Mouse (Mus musculus) layer of hippocampus, postnatal 14 days (tissue): ENCODE data around the gene Cabs1. TPM values are rescaled to one million over a fixed set of nuclear protein-coding genes. Genes with fewer than 3 reads are reported as not detected.

Experiments
- DNase-seq, 2 experiments: peaks; one replicate each; pipeline ENCODE4 v3.0.0; 2021 to 2022; ENCODE audit warnings: low spot score in 2 of 2, mixed read lengths in 1 of 2
- long read RNA-seq, 2 experiments: library from polyadenylated mRNA; stranded (forward); transcript quantifications; one replicate each; pipeline ENCODE4 v2.0.0; 2021
- total RNA-seq, 2 experiments: library from RNA; stranded (reverse); gene quantifications; 2 replicates each; pipeline ENCODE4 v1.2.3; 2021

The Cabs1 gene
- not detected for total RNA-seq
- long read RNA-seq, experiment 1 = 0 reads
- long read RNA-seq, experiment 2 = 0 reads

- DNase-seq = no peak
These were observed at the start of gene Cabs1 for GRCm38 (mm10) chr5:87979139-87979538. Cabs1 (plus strand) TSS chr5:87979439.

DNA sequence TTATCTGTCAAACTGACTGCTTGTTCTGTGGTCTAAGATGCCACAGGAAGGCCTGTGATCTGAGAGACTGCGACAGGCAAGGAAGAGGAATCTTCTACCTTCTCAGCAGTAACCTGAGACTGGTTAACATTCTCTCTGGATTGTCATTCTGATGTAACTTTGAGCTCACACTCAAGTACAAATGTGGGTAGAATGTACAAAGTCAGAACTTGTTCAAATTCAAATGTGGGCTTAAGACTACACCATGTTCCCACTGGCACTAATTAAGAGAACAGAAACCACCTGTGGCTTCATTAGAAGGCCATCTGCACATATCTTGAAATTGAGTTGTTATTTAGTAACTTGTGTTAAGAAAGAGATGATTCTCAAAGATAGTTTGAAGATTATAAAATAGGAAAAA, 47.6 kb upstream of the Cabs1 start:
- peak in 1 of 2 experiments; percentile 8 for DNase-seq

- DNase-seq = peak in 1 of 2 experiments; percentile 37
These were observed 38.5 kb upstream of the Cabs1 start for GRCm38 (mm10) chr5:87940752-87941151.

GRCm38 (mm10) chr5:87942515-87942914, 36.7 kb upstream of the Cabs1 start:
- no peak for DNase-seq

- no peak for DNase-seq
These were observed 27.4 kb upstream of the Cabs1 start for GRCm38 (mm10) chr5:87951836-87952235.

DNA sequence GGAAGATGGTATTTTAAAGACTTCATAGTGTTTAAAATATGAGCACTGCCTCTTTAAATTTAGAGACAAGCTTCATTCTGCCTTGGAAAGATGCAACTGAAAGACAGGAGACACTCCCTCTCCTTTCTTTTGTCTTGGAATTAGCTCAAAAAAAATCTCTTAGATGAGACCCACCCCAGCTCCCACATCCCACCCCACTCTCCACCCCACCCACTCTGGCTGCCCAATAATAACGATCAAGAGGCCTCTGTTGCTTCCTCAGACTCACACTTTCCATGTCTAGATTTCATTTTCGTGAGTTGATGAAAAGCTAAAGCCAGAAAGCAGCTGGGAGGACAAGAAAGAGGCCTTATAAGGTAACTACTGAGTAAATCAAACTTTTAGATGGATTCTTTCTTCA, 10.0 kb upstream of the Cabs1 start, which contains the start of the genes 2310003L06Rik and Gm28434:
TSS of gene 2310003L06Rik (plus strand) at position 259 of the 400 bp plus-strand sequence.
TSS of gene Gm28434 (plus strand) at position 317 of the 400 bp plus-strand sequence.
- no peak for DNase-seq

GRCm38 (mm10) chr5:87982468-87983214, 3.4 kb downstream of the Cabs1 start:
- DNase-seq = no peak

DNA sequence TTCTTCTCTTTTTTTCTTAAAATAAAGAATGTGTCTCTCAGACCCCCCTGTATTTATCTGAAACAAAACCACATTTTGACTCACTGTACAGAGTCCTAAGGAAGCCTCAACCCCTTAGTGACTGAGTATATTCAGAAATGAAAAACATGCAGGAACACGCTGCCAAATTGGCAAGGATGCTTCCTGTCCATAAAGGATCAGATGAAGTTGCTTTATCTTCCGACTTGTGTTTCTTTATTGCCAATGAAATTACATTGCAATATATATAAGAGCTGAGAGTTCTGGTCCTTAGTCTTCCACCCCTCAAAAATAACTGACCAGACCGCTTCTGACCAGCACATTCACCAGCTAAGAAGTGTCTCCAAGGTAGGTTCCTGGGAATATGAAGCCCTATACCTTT, 23.0 kb downstream of the Cabs1 start, which contains the start of gene Smr3a:
TSS of gene Smr3a (plus strand) at position 301 of the 400 bp plus-strand sequence.
- DNase-seq = no peak

GRCm38 (mm10) chr5:88005241-88005640, 26.0 kb downstream of the Cabs1 start:
- DNase-seq = no peak

Other genes starting within 250 kb of the Cabs1 start
- not detected for gene Csn1s2a, start 204.9 kb upstream of the Cabs1 start, total RNA-seq
- gene Csn1s2b, start 171.4 kb upstream of the Cabs1 start, total RNA-seq = not detected
- not detected for gene Prr27, start 153.8 kb upstream of the Cabs1 start, total RNA-seq
- not detected for gene Odam, start 94.4 kb upstream of the Cabs1 start, total RNA-seq
- not detected for gene Csn3, start 53.9 kb upstream of the Cabs1 start, total RNA-seq
- gene 2310003L06Rik, start 10.0 kb upstream of the Cabs1 start, total RNA-seq = not detected
- not detected for gene Gm28434, start 9.9 kb upstream of the Cabs1 start, total RNA-seq
- not detected for gene Smr3a, start 23.1 kb downstream of the Cabs1 start, total RNA-seq
- gene Smr2, start 107.1 kb downstream of the Cabs1 start, total RNA-seq = not detected
- gene Gm11116, start 132.1 kb downstream of the Cabs1 start, total RNA-seq = not detected
- not detected for gene Gm11115, start 174.7 kb downstream of the Cabs1 start, total RNA-seq